Mouse (Mus musculus) layer of hippocampus, postnatal 36 days (tissue): ENCODE data around the gene Slc5a3. TPM values are rescaled to one million over a fixed set of nuclear protein-coding genes. Genes with fewer than 3 reads are reported as not detected.

Experiments used
- DNase-seq, 2 experiments: peaks; one replicate each; pipeline ENCODE4 v3.0.0; 2022
- total RNA-seq, 2 experiments: library from RNA; stranded (reverse); gene quantifications; 2 replicates each; pipeline ENCODE4 v1.2.3; 2021

The Slc5a3 gene
- total RNA-seq, result 10 to 100 TPM; 38.5 to 40.9 TPM

- peak; percentile 87 to 91 for DNase-seq
Measured at GRCm38 (mm10) chr16:92057852-92058643, at the start of gene Slc5a3, which contains the start of the genes Mrps6 and Gm49711. Gene Slc5a3 (plus strand): TSS chr16:92058322. Gene Mrps6 (plus strand): TSS chr16:92058270. Gene Gm49711 (plus strand): TSS chr16:92058316.

- no peak for DNase-seq
Measured at GRCm38 (mm10) chr16:92009586-92009985, 48.5 kb upstream of the Slc5a3 start.

GRCm38 (mm10) chr16:92016792-92017191, 41.3 kb upstream of the Slc5a3 start:
- no peak for DNase-seq

GRCm38 (mm10) chr16:92019141-92020118, 38.7 kb upstream of the Slc5a3 start:
- peak; percentile 20 to 22 for DNase-seq

GRCm38 (mm10) chr16:92021656-92022400, 36.3 kb upstream of the Slc5a3 start:
- no peak for DNase-seq

- DNase-seq, result no peak
Measured at GRCm38 (mm10) chr16:92022494-92023283, 35.4 kb upstream of the Slc5a3 start.

- no peak for DNase-seq
Measured at GRCm38 (mm10) chr16:92033286-92033685, 24.8 kb upstream of the Slc5a3 start.

GRCm38 (mm10) chr16:92034676-92035075, 23.4 kb upstream of the Slc5a3 start:
- no peak for DNase-seq

- no peak for DNase-seq
Measured at GRCm38 (mm10) chr16:92036701-92037100, 21.4 kb upstream of the Slc5a3 start.

GRCm38 (mm10) chr16:92037891-92038607, 20.1 kb upstream of the Slc5a3 start:
- DNase-seq, result no peak

- DNase-seq, result no peak
Measured at GRCm38 (mm10) chr16:92039421-92039820, 18.7 kb upstream of the Slc5a3 start.

- DNase-seq, result no peak
Measured at GRCm38 (mm10) chr16:92039966-92040365, 18.2 kb upstream of the Slc5a3 start.

GRCm38 (mm10) chr16:92051777-92052310, 6.3 kb upstream of the Slc5a3 start:
- DNase-seq, result no peak

- no peak for DNase-seq
Measured at GRCm38 (mm10) chr16:92052569-92052968, 5.6 kb upstream of the Slc5a3 start.

GRCm38 (mm10) chr16:92056711-92057110, 1.4 kb upstream of the Slc5a3 start:
- no peak for DNase-seq

GRCm38 (mm10) chr16:92057456-92057851, 668 bp upstream of the Slc5a3 start:
- no peak for DNase-seq

GRCm38 (mm10) chr16:92058644-92059620, 810 bp downstream of the Slc5a3 start:
- no peak for DNase-seq

GRCm38 (mm10) chr16:92060213-92060612, 2.1 kb downstream of the Slc5a3 start:
- DNase-seq, result no peak

GRCm38 (mm10) chr16:92061586-92061985, 3.5 kb downstream of the Slc5a3 start:
- DNase-seq, result no peak
